Mouse (Mus musculus): ENCODE data around the gene Armc7. TPM values are rescaled to one million over a fixed set of nuclear protein-coding genes. Genes with fewer than 3 reads are reported as not detected.

Gene Armc7
- polyA plus RNA-seq, 1 experiment = 8.5 TPM

DNA sequence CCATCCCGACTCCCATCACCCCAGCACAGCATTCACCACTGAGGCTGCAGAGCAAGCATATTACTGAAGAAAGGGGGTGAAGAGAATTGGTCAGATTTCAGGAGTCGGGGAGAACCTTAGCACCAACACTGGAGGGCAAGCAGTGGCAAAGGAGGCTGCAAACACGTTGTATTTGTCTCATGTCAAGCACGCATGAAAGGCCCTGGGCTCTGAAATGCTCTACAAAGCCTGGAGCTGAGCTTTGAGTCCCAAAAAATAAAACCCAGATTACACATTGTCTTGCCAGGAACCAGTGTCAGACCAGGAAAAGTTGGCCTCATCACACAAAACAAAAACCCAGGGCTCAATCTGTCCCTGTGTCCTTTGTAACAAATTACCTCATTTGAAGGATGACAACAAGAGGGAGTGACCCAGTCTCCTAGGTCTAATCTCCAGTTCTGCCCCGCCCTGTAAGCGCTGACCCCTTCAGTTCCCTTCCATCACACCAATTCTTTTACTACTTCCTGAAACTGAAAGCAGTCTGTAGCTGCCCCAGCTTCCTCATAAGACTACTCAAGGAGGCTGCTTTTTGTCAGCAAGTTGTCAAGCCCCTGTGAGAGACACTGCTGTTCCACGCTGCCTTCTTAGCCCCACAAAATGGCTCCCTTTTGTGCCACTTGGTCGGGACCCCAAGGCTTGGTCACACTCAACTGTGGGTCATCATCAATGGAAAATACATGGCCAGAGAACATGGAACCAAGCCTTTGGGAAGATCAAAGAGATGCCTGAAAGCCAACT, 37.1 kb downstream of the Armc7 start:
- TF ChIP-seq POLR2A (IDR thresholded peaks at IDR 0.05; ENCODE audit: borderline replicate concordance, insufficient read depth, low read length) (no peak), CTCF (IDR thresholded peaks at IDR 0.05; ENCODE audit: borderline replicate concordance, insufficient read depth, low read depth, low read length) (no peak)

DNA sequence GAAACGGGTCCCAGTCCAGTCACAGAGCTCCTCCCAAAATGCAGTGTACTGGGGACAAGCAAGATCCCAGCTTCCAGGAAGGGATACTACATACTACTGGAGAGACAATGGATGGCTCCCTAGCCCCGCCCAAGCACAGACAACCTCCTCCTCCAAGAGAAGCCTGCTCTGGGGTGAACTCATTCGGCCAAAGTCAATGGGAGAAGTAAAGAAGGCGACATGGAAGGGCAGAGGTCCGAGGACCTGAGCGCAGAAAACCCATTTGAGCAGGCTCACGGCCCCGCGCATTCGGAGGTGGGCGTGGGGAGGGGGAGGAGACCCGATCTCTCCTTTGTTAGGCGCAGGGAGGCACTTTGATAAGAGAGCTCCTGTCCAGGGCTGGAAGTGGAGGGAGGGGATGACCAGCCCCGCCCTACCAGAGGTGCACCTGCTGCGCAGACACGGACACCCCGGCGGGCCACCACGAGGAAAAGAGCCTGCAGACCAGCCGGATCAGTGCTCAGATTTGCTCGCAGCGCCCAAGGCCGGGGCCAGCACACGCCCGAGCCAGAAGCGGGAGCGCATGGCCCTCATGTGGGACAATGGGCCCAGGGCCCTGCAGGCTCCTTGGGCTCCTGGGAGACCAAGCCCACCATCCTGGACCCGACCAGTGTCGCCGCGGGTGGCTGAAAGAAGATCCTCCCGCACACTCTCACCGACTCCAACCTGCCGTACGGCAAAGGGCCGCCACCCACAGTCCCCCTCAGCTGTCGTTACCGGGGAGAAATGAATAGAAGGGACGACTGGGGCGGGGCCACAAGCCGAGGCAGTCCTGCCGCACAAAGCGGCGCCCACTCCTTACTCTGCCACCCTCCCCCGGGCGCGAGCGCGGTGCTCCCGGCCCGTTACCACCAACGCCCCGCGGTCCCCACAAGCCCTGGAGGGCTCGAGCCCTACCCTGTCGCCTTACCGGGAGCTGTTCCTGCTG, 38.1 kb downstream of the Armc7 start:
- WGBS = under 1% methylated on average over 56 of the region's 57 CpGs
- DNase-seq = no peak
- Histone ChIP-seq H3K27me3 (ENCODE audit: control insufficient read depth, insufficient read depth, low read length) (no peaks in the 10 kb centered on the region), H3K4me1 (ENCODE audit: control insufficient read depth, insufficient read depth, low read length) (peaks cover 10% of the 10 kb centered on the region; the same call in 1 of the 2 replicates), H3K27ac (ENCODE audit: insufficient read depth, low read length) (peak overlapping the region; percentile 31), H3K4me3 (replicated peaks; ENCODE audit: insufficient read depth, low read depth, low read length) (peak overlapping the region; percentile 89)
- TF ChIP-seq POLR2A (IDR thresholded peaks at IDR 0.05; ENCODE audit: borderline replicate concordance, insufficient read depth, low read length) = no peak
- TF ChIP-seq CTCF (IDR thresholded peaks at IDR 0.05; ENCODE audit: borderline replicate concordance, insufficient read depth, low read depth, low read length) = no peak

More for the DNA sequence above, 37.1 kb downstream of the Armc7 start:
- DNase-seq = no peak
- H3K27me3 ChIP-seq (ENCODE audit: control insufficient read depth, insufficient read depth, low read length) = no peaks in the 10 kb centered on the region
- peak overlapping the region; percentile 89 for H3K4me3 ChIP-seq (replicated peaks; ENCODE audit: insufficient read depth, low read depth, low read length)
- peaks cover 10% of the 10 kb centered on the region; the same call in 1 of the 2 replicates for H3K4me1 ChIP-seq (ENCODE audit: control insufficient read depth, insufficient read depth, low read length)
- WGBS = 25% methylated on average over 8 of the region's 8 CpGs
- no peak overlapping the region for H3K27ac ChIP-seq (ENCODE audit: insufficient read depth, low read length)

DNA sequence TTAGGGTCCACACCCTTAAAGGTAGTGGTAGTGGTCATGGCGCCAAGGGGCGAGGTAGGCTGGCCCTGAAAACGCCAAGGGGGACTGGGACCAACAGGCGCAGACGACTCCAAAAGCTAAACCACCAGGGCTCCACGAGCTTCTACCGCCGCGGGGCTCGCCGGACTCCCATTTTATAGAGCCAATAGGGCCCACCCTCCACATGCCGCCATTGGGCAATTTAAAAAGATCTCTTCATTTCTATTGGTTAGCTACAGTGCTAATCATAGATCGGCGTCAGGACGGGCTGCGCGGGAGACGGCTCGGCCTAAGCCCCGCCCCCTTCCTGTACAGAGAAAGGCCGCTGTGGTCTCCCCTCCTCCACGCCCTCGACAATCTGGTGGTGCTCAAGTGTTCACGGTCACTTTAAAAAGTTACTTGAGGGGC, 38.8 kb downstream of the Armc7 start, which contains the start of gene Jpt1:
Gene Jpt1 (minus strand): TSS at position 150 of the 426 bp plus-strand sequence.
- Histone ChIP-seq H3K4me3 (replicated peaks; ENCODE audit: insufficient read depth, low read depth, low read length) (peak within 1 kb of the TSS; percentile 89), H3K27me3 (ENCODE audit: control insufficient read depth, insufficient read depth, low read length) (no peaks in the 10 kb centered on the region), H3K4me1 (ENCODE audit: control insufficient read depth, insufficient read depth, low read length) (peaks cover 10% of the 10 kb centered on the region; the same call in 1 of the 2 replicates), H3K27ac (ENCODE audit: insufficient read depth, low read length) (peak within 1 kb of the TSS; percentile 31)
- under 1% methylated on average over 24 of the region's 24 CpGs for WGBS
- DNase-seq = peak; percentile 97 to 98
- TF ChIP-seq CTCF (IDR thresholded peaks at IDR 0.05; ENCODE audit: borderline replicate concordance, insufficient read depth, low read depth, low read length) (no peak), POLR2A (IDR thresholded peaks at IDR 0.05; ENCODE audit: borderline replicate concordance, insufficient read depth, low read length) (peak; percentile 99)

DNA sequence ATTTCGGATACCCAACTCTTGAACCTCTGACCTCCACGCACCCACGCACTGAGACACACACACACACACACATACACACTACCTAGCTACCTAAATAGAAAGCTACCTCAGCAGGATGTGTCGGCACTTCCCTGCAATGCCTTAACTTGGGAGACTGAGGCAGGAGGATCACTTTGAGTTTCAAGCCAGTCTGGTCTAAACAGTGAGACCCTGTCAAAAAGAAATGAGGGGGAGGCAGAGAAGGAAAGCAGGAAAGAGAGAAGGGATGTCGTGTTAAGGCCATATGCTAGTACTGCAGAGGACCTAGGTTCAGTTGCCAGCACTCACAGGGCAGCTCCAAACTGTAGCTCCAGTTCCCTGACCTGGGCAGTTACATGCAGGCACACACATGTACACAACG, 39.6 kb downstream of the Armc7 start:
- no peak overlapping the region for H3K4me3 ChIP-seq (replicated peaks; ENCODE audit: insufficient read depth, low read depth, low read length)
- H3K4me1 ChIP-seq (ENCODE audit: control insufficient read depth, insufficient read depth, low read length) = peaks cover 8% of the 10 kb centered on the region; the same call in 1 of the 2 replicates
- TF ChIP-seq CTCF (IDR thresholded peaks at IDR 0.05; ENCODE audit: borderline replicate concordance, insufficient read depth, low read depth, low read length) (no peak), POLR2A (IDR thresholded peaks at IDR 0.05; ENCODE audit: borderline replicate concordance, insufficient read depth, low read length) (no peak)
- H3K27me3 ChIP-seq (ENCODE audit: control insufficient read depth, insufficient read depth, low read length) = no peaks in the 10 kb centered on the region
- DNase-seq = no peak
- WGBS = 73% methylated on average over 6 of the region's 6 CpGs
- H3K27ac ChIP-seq (ENCODE audit: insufficient read depth, low read length) = no peak overlapping the region

- 62% methylated on average over 5 of the region's 5 CpGs for WGBS
- Histone ChIP-seq H3K4me3 (replicated peaks; ENCODE audit: insufficient read depth, low read depth, low read length) (no peak overlapping the region), H3K27me3 (ENCODE audit: control insufficient read depth, insufficient read depth, low read length) (no peaks in the 10 kb centered on the region), H3K4me1 (ENCODE audit: control insufficient read depth, insufficient read depth, low read length) (peaks cover 4% of the 10 kb centered on the region; the same call in 1 of the 2 replicates), H3K27ac (ENCODE audit: insufficient read depth, low read length) (no peak overlapping the region)
- TF ChIP-seq CTCF (IDR thresholded peaks at IDR 0.05; ENCODE audit: borderline replicate concordance, insufficient read depth, low read depth, low read length) (no peak), POLR2A (IDR thresholded peaks at IDR 0.05; ENCODE audit: borderline replicate concordance, insufficient read depth, low read length) (no peak)
- no peak for DNase-seq
These were observed 41.5 kb downstream of the Armc7 start for GRCm38 (mm10) chr11:115516942-115517341.

DNA sequence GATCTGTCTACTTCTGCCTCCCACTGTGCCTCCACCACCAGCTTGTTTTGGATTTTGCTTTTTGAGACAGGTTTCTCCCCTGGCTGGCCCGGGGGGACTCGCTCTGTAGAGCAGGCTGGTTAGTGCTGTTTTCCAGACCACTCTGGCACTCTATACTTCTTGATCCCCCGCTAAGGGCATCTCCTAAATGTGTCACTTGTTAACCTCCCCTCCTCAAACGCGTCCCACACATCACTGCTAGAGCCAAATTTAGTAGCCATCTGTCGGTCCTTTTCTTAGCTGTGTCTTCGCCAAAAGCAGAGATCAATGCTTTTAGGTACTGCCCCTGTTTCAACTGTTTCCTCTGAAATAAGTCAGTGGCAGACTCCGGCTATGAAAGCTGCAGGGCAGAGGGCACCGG, 43.2 kb downstream of the Armc7 start:
- WGBS = 12% methylated on average over 9 of the region's 9 CpGs
- Histone ChIP-seq H3K4me3 (replicated peaks; ENCODE audit: insufficient read depth, low read depth, low read length) (no peak overlapping the region), H3K27me3 (ENCODE audit: control insufficient read depth, insufficient read depth, low read length) (no peaks in the 10 kb centered on the region), H3K4me1 (ENCODE audit: control insufficient read depth, insufficient read depth, low read length) (no peaks in the 10 kb centered on the region), H3K27ac (ENCODE audit: insufficient read depth, low read length) (no peak overlapping the region)
- DNase-seq = peak; percentile 46 to 52
- TF ChIP-seq POLR2A (IDR thresholded peaks at IDR 0.05; ENCODE audit: borderline replicate concordance, insufficient read depth, low read length) (no peak), CTCF (IDR thresholded peaks at IDR 0.05; ENCODE audit: borderline replicate concordance, insufficient read depth, low read depth, low read length) (no peak)

GRCm38 (mm10) chr11:115519581-115519980, 44.1 kb downstream of the Armc7 start:
- 90% methylated on average over 3 of the region's 3 CpGs for WGBS
- Histone ChIP-seq H3K4me1 (ENCODE audit: control insufficient read depth, insufficient read depth, low read length) (no peaks in the 10 kb centered on the region), H3K27me3 (ENCODE audit: control insufficient read depth, insufficient read depth, low read length) (no peaks in the 10 kb centered on the region), H3K4me3 (replicated peaks; ENCODE audit: insufficient read depth, low read depth, low read length) (no peak overlapping the region), H3K27ac (ENCODE audit: insufficient read depth, low read length) (no peak overlapping the region)
- DNase-seq = no peak
- no peak for TF ChIP-seq POLR2A (IDR thresholded peaks at IDR 0.05; ENCODE audit: borderline replicate concordance, insufficient read depth, low read length)
- TF ChIP-seq CTCF (IDR thresholded peaks at IDR 0.05; ENCODE audit: borderline replicate concordance, insufficient read depth, low read depth, low read length) = no peak

Measured in cerebellum, adult 2 months (tissue).